Mouse (Mus musculus) intestine, postnatal 0 days (tissue): ENCODE results near the gene B4galnt3. TPM values are rescaled to one million over a fixed set of nuclear protein-coding genes. Genes with fewer than 3 reads are reported as not detected.

Experiments
- ATAC-seq: fragments of 200-750 bp; cut with Nextera tagmentation; 2 replicates; pipeline ENCODE4 v1.8.0; 2017; ENCODE audit warnings: mild to moderate bottlenecking, moderate TSS enrichment, moderate library complexity
- H3K27ac ChIP-seq: fragments of 300-500 bp; sonication (generic); 2 replicates; pipeline ENCODE4 v1.5.1; 2014; ENCODE audit warnings: mild to moderate bottlenecking, low read depth, low read length, moderate library complexity
- H3K27me3 ChIP-seq: fragments of 300-500 bp; sonication (generic); replicated peaks from 2 replicates; pipeline ENCODE4 v1.6.1; 2014; ENCODE audit warnings: low read length, mixed read lengths; ENCODE audit not compliant: control insufficient read depth, insufficient read depth
- H3K36me3 ChIP-seq: fragments of 300-500 bp; sonication (generic); 2 replicates; pipeline ENCODE4 v1.6.1; 2014; ENCODE audit warnings: mild to moderate bottlenecking, moderate library complexity; ENCODE audit not compliant: control insufficient read depth, insufficient read depth
- H3K4me1 ChIP-seq: fragments of 300-500 bp; sonication (generic); replicated peaks from 2 replicates; pipeline ENCODE4 v1.6.1; 2014; ENCODE audit warnings: antibody characterized with exemption, low read length, mixed read lengths; ENCODE audit not compliant: control insufficient read depth, insufficient read depth
- H3K4me2 ChIP-seq: fragments of 300-500 bp; sonication (generic); replicated peaks from 2 replicates; pipeline ENCODE4 v1.6.1; 2014; ENCODE audit warnings: low read depth, mild to moderate bottlenecking, moderate library complexity
- H3K4me3 ChIP-seq: fragments of 300-500 bp; sonication (generic); 2 replicates; pipeline ENCODE4 v1.5.1; 2014; ENCODE audit warnings: low read depth, low read length
- H3K9ac ChIP-seq: fragments of 300-500 bp; sonication (generic); 2 replicates; pipeline ENCODE4 v1.6.1; 2014; ENCODE audit warnings: mild to moderate bottlenecking, low read depth, low read length
- H3K9me3 ChIP-seq: fragments of 300-500 bp; sonication (generic); 2 replicates; pipeline ENCODE4 v1.6.1; 2016; ENCODE audit warnings: mixed run types; ENCODE audit not compliant: control insufficient read depth
- CTCF ChIP-seq: sonication (generic); IDR thresholded peaks from 2 replicates; pipeline ENCODE4 v1.5.1; 2016; ENCODE audit warnings: low read depth, mild to moderate bottlenecking, control low read depth, antibody characterized with exemption, moderate library complexity
- WGBS: fragments of 180-500 bp; shearing (Covaris S2); extraction: QIAGEN DNeasy Blood & Tissue Kit; methylation state at CpG from one replicate; pipeline ENCODE4 v1.1.7; 2014; 5-methylcytosine and 5-hydroxymethylcytosine counted together
- polyA plus RNA-seq: library from polyadenylated mRNA; unstranded; fragments of >200 nt; fragmentation: Nextera tagmentation; extraction: Ambion mirVana; gene quantifications from 2 replicates; pipeline ENCODE4 v1.2.1, GENCODE M21; 2015

The B4galnt3 gene
- polyA plus RNA-seq, 1 experiment from 2014 or later, result 0.95 TPM

GRCm38 (mm10) chr6:120189287-120189686 lies 105.1 kb downstream of the B4galnt3 start:
- Histone ChIP-seq H3K4me1 (peaks cover 4% of the 10 kb centered on the region; the same call in 1 of the 2 replicates), H3K9me3 (no peaks in the 10 kb centered on the region), H3K4me2 (no peak overlapping the region), H3K36me3 (no peaks in the 10 kb centered on the region), H3K27me3 (no peaks in the 10 kb centered on the region), H3K27ac (no peak overlapping the region), H3K4me3 (no peak overlapping the region), H3K9ac (no peak overlapping the region)
- no peak for TF ChIP-seq CTCF
- WGBS, result 85% methylated on average over 5 of the region's 5 CpGs
- ATAC-seq, result no peak

DNA sequence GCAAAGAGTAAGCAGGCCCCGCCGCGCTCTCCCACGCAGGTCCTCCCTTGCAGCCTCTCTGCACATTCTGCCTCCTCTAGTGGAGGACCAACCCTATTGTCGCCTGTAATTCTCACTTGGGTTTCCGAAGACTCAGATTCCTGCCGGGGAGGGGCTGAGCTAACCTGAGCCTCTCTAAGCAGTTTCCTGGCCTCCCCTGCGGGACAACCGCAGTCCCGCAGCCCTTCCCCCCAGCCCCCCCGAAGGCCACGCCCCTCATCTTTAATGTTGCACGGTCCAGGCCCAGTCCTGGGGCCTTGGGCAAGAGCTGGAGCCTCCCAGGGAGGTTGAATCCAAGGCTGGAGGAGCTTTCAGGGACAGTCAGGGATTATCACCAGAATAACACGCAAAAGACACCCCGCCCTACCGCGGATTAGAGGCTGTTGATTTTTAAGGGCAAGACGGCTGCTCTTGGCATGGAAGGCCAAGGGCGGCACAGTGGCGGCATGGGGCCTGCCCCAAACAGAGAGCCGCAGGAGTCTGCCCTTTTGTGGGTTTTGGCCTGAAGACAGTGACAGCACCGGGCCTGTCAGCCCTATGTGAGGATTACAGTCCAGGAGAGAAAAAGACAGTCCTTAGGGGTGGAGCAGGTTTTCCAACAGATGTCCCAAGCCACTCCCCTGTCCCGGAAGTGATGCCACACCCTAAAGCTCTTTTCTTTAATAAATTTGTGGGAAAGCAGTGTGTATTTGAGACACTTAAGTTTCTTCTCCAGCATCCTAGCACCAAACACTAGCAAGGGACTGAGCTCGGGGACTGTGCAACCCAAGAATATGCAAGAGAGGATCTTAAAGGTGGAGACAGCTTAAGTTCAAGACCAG lies 105.8 kb downstream of the B4galnt3 start:
- ATAC-seq, result no peak

DNA sequence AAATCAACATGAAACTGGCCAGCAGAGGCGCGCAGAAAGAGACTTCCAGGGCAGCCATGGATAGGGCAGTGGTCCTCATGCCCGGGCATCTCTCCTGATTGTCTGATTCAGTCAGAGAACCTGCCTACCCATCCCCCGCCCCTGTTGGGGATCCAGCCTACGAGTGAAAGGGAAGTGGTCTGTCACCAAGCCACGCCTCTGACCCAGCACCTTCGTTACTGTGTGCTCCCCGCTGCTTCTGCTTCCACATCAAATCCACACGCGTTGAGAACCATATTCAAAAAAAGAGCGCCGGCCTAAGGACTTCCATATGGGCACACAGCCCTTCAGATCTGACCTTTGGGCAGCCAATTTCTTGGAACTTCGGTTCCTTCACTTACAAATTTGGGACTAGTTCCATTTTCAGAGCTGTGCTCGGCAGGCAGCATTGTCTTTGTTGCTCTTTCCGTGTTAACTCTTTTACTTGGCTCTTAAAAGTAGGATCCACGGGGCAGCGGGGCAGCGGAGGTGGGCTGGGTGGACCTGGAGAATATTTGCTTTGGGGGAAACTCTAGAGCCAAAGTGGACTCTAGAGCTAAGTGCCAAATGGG lies 106.7 kb downstream of the B4galnt3 start:
- ATAC-seq, result no peak
- no peaks in the 10 kb centered on the region for H3K9me3 ChIP-seq
- H3K27ac ChIP-seq, result no peak overlapping the region
- peak overlapping the region; percentile 24 for H3K4me2 ChIP-seq
- TF ChIP-seq CTCF, result no peak
- H3K4me3 ChIP-seq, result no peak overlapping the region
- peaks cover 4% of the 10 kb centered on the region; the same call in 1 of the 2 replicates for H3K4me1 ChIP-seq
- no peaks in the 10 kb centered on the region for H3K27me3 ChIP-seq
- no peaks in the 10 kb centered on the region for H3K36me3 ChIP-seq
- no peak overlapping the region for H3K9ac ChIP-seq
- 35% methylated on average over 18 of the region's 18 CpGs for WGBS

More for the DNA sequence above, 105.8 kb downstream of the B4galnt3 start:
- Histone ChIP-seq H3K4me3 (no peak overlapping the region), H3K27me3 (no peaks in the 10 kb centered on the region), H3K4me2 (no peak overlapping the region), H3K9ac (no peak overlapping the region), H3K9me3 (no peaks in the 10 kb centered on the region), H3K4me1 (peaks cover 4% of the 10 kb centered on the region; the same call in 1 of the 2 replicates), H3K36me3 (no peaks in the 10 kb centered on the region), H3K27ac (no peak overlapping the region)
- 44% methylated on average over 24 of the region's 24 CpGs for WGBS
- TF ChIP-seq CTCF, result peak; percentile 41

GRCm38 (mm10) chr6:120186594-120186993 lies 107.8 kb downstream of the B4galnt3 start:
- 51% methylated on average over 3 of the region's 3 CpGs for WGBS
- no peak for ATAC-seq
- Histone ChIP-seq H3K27me3 (no peaks in the 10 kb centered on the region), H3K4me2 (no peak overlapping the region), H3K9me3 (no peaks in the 10 kb centered on the region), H3K9ac (no peak overlapping the region), H3K4me3 (no peak overlapping the region), H3K36me3 (no peaks in the 10 kb centered on the region), H3K4me1 (0 out of 2 replicates have a peak, but pooled peaks cover 1% of the 10 kb centered on the region), H3K27ac (no peak overlapping the region)
- no peak for TF ChIP-seq CTCF

GRCm38 (mm10) chr6:120185756-120186155 lies 108.6 kb downstream of the B4galnt3 start:
- Histone ChIP-seq H3K4me2 (no peak overlapping the region), H3K4me1 (no peaks in the 10 kb centered on the region), H3K9ac (no peak overlapping the region), H3K9me3 (no peaks in the 10 kb centered on the region), H3K27me3 (no peaks in the 10 kb centered on the region), H3K36me3 (no peaks in the 10 kb centered on the region), H3K4me3 (no peak overlapping the region), H3K27ac (no peak overlapping the region)
- TF ChIP-seq CTCF, result no peak
- ATAC-seq, result no peak
- 68% methylated on average over 7 of the region's 7 CpGs for WGBS

DNA sequence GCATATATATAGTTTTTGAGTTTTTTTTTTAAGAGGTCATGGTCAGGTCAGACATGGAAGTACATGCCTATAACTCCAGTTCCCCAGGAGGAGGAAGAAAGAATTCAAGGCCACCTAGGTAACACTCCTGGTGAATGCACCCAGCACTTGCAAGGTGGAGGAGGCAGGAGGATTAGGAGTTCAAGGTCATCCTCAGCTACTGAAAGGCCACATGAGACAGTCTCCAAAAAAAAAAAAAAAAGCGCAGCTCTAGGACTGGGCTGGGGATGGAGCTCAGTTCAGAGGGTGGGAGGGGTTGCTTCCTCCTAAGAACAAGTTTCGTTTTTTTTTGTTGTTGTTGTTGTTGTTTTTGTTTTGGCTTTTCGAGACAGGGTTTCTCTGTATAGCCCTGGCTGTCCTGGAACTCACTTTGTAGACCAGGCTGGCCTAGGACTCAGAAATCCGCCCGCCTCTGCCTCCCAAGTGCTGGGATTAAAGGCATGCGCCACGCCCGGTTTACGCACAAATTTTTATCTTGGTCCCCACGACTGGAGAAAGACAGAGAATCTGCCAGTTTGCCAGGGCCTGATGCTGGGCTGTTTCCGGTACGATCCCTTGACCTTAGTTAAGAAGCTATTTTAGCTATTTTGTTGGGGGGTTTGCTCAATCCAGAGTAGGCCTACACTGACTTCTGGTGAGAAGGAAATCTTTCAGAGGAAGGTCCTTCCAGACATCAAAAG lies 109.2 kb downstream of the B4galnt3 start:
- Histone ChIP-seq H3K4me2 (no peak overlapping the region), H3K9ac (no peak overlapping the region), H3K27ac (no peak overlapping the region), H3K4me1 (no peaks in the 10 kb centered on the region), H3K4me3 (no peak overlapping the region), H3K27me3 (no peaks in the 10 kb centered on the region), H3K9me3 (no peaks in the 10 kb centered on the region), H3K36me3 (no peaks in the 10 kb centered on the region)
- TF ChIP-seq CTCF, result no peak
- WGBS, result 82% methylated on average over 12 of the region's 12 CpGs
- ATAC-seq, result no peak
